Mouse (Mus musculus): ENCODE results near the gene C1rl.
A peak's percentile ranks its signal among the peaks of the same experiment; 100 is the strongest.

DNA sequence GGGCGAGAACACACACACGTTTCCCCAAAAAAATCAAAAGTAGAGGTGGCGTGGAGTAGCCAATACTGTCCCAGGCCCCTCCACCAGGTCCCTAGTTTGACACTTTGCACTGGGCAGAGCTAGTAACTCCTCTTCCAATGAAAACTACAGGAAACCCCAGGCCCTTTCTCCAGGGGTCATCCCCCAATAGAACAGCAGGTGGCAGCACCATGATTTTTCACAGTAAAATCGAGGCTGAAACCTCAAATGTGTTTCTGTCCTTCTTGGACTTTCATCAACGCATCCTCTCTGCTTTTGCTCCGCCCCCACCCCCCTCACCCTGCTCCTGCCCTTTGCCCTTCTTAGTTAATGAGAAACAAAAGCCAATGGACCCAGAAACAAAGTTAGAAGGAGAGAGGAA, 11.3 kb upstream of the C1rl start:
- TF ChIP-seq POLR2A (IDR thresholded peaks at IDR 0.05; ENCODE audit: borderline replicate concordance, control insufficient read depth, low read depth, low read length) (no peak), CTCF (IDR thresholded peaks at IDR 0.05; ENCODE audit: control insufficient read depth, insufficient read depth, low read length) (peak; percentile 39; the same call in 1 of the 2 replicates)

Data from bone marrow, adult 2 months (tissue).